Mouse (Mus musculus) liver, embryonic 13.5 days (tissue): ENCODE measurements at regions not wholly inside any gene's neighbourhood (a gene's known extent, or its start where the extent isn't known, plus 50 kb on each side); places are given as distances from the start of the nearest gene placed in this dataset.

Experiments
- ATAC-seq: fragments of 200-750 bp; cut with Nextera tagmentation; 2 replicates; pipeline ENCODE4 v1.8.0; 2017; ENCODE audit warnings: low read depth, mild to moderate bottlenecking, moderate number of reproducible peaks, moderate library complexity
- DNase-seq: peaks from one replicate; pipeline ENCODE4 v3.0.0; 2022
- H3K27ac ChIP-seq: fragments of 300-500 bp; sonication (generic); 2 replicates; pipeline ENCODE4 v1.5.1; 2015; ENCODE audit warnings: moderate library complexity, mild to moderate bottlenecking, inconsistent platforms
- H3K27me3 ChIP-seq: fragments of 300-500 bp; sonication (generic); 2 replicates; pipeline ENCODE4 v1.6.1; 2015; ENCODE audit warnings: mild to moderate bottlenecking, inconsistent platforms
- H3K36me3 ChIP-seq: fragments of 300-500 bp; sonication (generic); 2 replicates; pipeline ENCODE4 v1.6.1; 2015; ENCODE audit warnings: mild to moderate bottlenecking, inconsistent platforms
- H3K4me1 ChIP-seq: fragments of 300-500 bp; sonication (generic); replicated peaks from 2 replicates; pipeline ENCODE4 v1.6.1; 2015; ENCODE audit warnings: inconsistent platforms
- H3K4me2 ChIP-seq: fragments of 300-500 bp; sonication (generic); 2 replicates; pipeline ENCODE4 v1.6.1; 2015; ENCODE audit warnings: inconsistent platforms, mild to moderate bottlenecking, moderate library complexity
- H3K4me3 ChIP-seq: fragments of 300-500 bp; sonication (generic); replicated peaks from 2 replicates; pipeline ENCODE4 v1.5.1; 2015; ENCODE audit warnings: mild to moderate bottlenecking, inconsistent platforms
- H3K9ac ChIP-seq: fragments of 300-500 bp; sonication (generic); 2 replicates; pipeline ENCODE4 v1.6.1; 2015; ENCODE audit warnings: mild to moderate bottlenecking, inconsistent platforms
- H3K9me3 ChIP-seq: fragments of 300-500 bp; sonication (generic); replicated peaks from 2 replicates; pipeline ENCODE4 v1.6.1; 2016; ENCODE audit warnings: inconsistent platforms
- WGBS: fragments of 180-500 bp; shearing (Covaris S2); methylation state at CpG from one replicate; pipeline ENCODE4 v1.1.7; 2015; ENCODE audit not compliant: insufficient replicate concordance; 5-methylcytosine and 5-hydroxymethylcytosine counted together

- Histone ChIP-seq H3K4me3 (no peak overlapping the region), H3K27ac (no peak overlapping the region), H3K27me3 (no peaks in the 10 kb centered on the region), H3K4me2 (no peak overlapping the region), H3K36me3 (no peaks in the 10 kb centered on the region), H3K9me3 (no peaks in the 10 kb centered on the region), H3K9ac (no peak overlapping the region), H3K4me1 (no peaks in the 10 kb centered on the region)
- DNase-seq (no peak), ATAC-seq (no peak)
- 70% methylated on average over 9 of the region's 9 CpGs for WGBS
Measured at GRCm38 (mm10) chr8:44704595-44705265, 230.5 kb upstream of the Fat1 start.

- no peak for ATAC-seq
Measured at GRCm38 (mm10) chr8:44708659-44709170, 226.5 kb upstream of the Fat1 start.

GRCm38 (mm10) chr8:44709171-44709940 lies 225.9 kb upstream of the Fat1 start:
- DNase-seq (no peak), ATAC-seq (no peak)
- Histone ChIP-seq H3K4me1 (no peaks in the 10 kb centered on the region), H3K36me3 (no peaks in the 10 kb centered on the region), H3K4me2 (no peak overlapping the region), H3K9ac (no peak overlapping the region), H3K27me3 (no peaks in the 10 kb centered on the region), H3K9me3 (no peaks in the 10 kb centered on the region), H3K4me3 (no peak overlapping the region), H3K27ac (no peak overlapping the region)
- WGBS, result 62% methylated on average over 6 of the region's 6 CpGs

More at GRCm38 (mm10) chr8:44708659-44709170, 226.5 kb upstream of the Fat1 start:
- H3K4me1 ChIP-seq, result no peaks in the 10 kb centered on the region
- WGBS, result 61% methylated on average over 7 of the region's 7 CpGs
- no peak overlapping the region for H3K4me2 ChIP-seq
- H3K4me3 ChIP-seq, result no peak overlapping the region
- no peak for DNase-seq
- no peak overlapping the region for H3K9ac ChIP-seq
- no peak overlapping the region for H3K27ac ChIP-seq
- H3K9me3 ChIP-seq, result no peaks in the 10 kb centered on the region
- no peaks in the 10 kb centered on the region for H3K27me3 ChIP-seq
- H3K36me3 ChIP-seq, result no peaks in the 10 kb centered on the region

- no peaks in the 10 kb centered on the region for H3K36me3 ChIP-seq
- DNase-seq (no peak), ATAC-seq (no peak)
- WGBS, result 80% methylated on average over 10 of the region's 10 CpGs
- H3K4me3 ChIP-seq, result no peak overlapping the region
- H3K27ac ChIP-seq, result no peak overlapping the region
- no peaks in the 10 kb centered on the region for H3K9me3 ChIP-seq
- no peaks in the 10 kb centered on the region for H3K4me1 ChIP-seq
- H3K9ac ChIP-seq, result no peak overlapping the region
- H3K27me3 ChIP-seq, result no peaks in the 10 kb centered on the region
- no peak overlapping the region for H3K4me2 ChIP-seq
Measured at GRCm38 (mm10) chr8:44734577-44734976, 200.7 kb upstream of the Fat1 start.

GRCm38 (mm10) chr8:44735801-44736200 lies 199.4 kb upstream of the Fat1 start:
- no peak for ATAC-seq
- WGBS, result 77% methylated on average over 5 of the region's 5 CpGs
- H3K9ac ChIP-seq, result no peak overlapping the region
- no peak overlapping the region for H3K4me3 ChIP-seq
- H3K9me3 ChIP-seq, result no peaks in the 10 kb centered on the region
- no peaks in the 10 kb centered on the region for H3K4me1 ChIP-seq
- no peak overlapping the region for H3K27ac ChIP-seq
- H3K4me2 ChIP-seq, result no peak overlapping the region
- no peaks in the 10 kb centered on the region for H3K27me3 ChIP-seq
- H3K36me3 ChIP-seq, result no peaks in the 10 kb centered on the region
- no peak for DNase-seq

- Histone ChIP-seq H3K9me3 (no peaks in the 10 kb centered on the region; the same call in 1 of the 2 replicates), H3K36me3 (no peaks in the 10 kb centered on the region), H3K4me3 (no peak overlapping the region), H3K27me3 (no peaks in the 10 kb centered on the region), H3K27ac (no peak overlapping the region), H3K4me1 (no peaks in the 10 kb centered on the region), H3K4me2 (no peak overlapping the region), H3K9ac (no peak overlapping the region)
- ATAC-seq, result no peak
- no peak for DNase-seq
- WGBS, result 60% methylated on average over 2 of the region's 2 CpGs
Measured at GRCm38 (mm10) chr8:44743353-44743752, 191.9 kb upstream of the Fat1 start.

- no peak overlapping the region for H3K27ac ChIP-seq
- no peaks in the 10 kb centered on the region for H3K4me1 ChIP-seq
- no peaks in the 10 kb centered on the region; the same call in 1 of the 2 replicates for H3K9me3 ChIP-seq
- no peak overlapping the region for H3K4me3 ChIP-seq
- WGBS, result 61% methylated on average over 12 of the region's 12 CpGs
- H3K27me3 ChIP-seq, result no peaks in the 10 kb centered on the region
- H3K36me3 ChIP-seq, result no peaks in the 10 kb centered on the region
- DNase-seq (no peak), ATAC-seq (no peak)
- no peak overlapping the region for H3K4me2 ChIP-seq
- no peak overlapping the region for H3K9ac ChIP-seq
Measured at GRCm38 (mm10) chr8:44744991-44745658, 190.1 kb upstream of the Fat1 start.

GRCm38 (mm10) chr8:44758727-44759126 lies 176.5 kb upstream of the Fat1 start:
- no peaks in the 10 kb centered on the region for H3K4me1 ChIP-seq
- no peaks in the 10 kb centered on the region for H3K27me3 ChIP-seq
- no peak for ATAC-seq
- H3K27ac ChIP-seq, result no peak overlapping the region
- 67% methylated on average over 6 of the region's 6 CpGs for WGBS
- H3K4me2 ChIP-seq, result no peak overlapping the region
- DNase-seq, result no peak
- H3K36me3 ChIP-seq, result no peaks in the 10 kb centered on the region
- H3K9ac ChIP-seq, result no peak overlapping the region
- no peak overlapping the region for H3K4me3 ChIP-seq
- H3K9me3 ChIP-seq, result no peaks in the 10 kb centered on the region; the same call in 1 of the 2 replicates

GRCm38 (mm10) chr8:44762731-44763130 lies 172.5 kb upstream of the Fat1 start:
- Histone ChIP-seq H3K27ac (no peak overlapping the region), H3K4me1 (no peaks in the 10 kb centered on the region), H3K4me3 (no peak overlapping the region), H3K27me3 (no peaks in the 10 kb centered on the region), H3K36me3 (no peaks in the 10 kb centered on the region), H3K9ac (no peak overlapping the region), H3K9me3 (no peaks in the 10 kb centered on the region), H3K4me2 (no peak overlapping the region)
- ATAC-seq (no peak), DNase-seq (no peak)
- 73% methylated on average over 10 of the region's 10 CpGs for WGBS

- Histone ChIP-seq H3K9ac (no peak overlapping the region), H3K9me3 (no peaks in the 10 kb centered on the region), H3K4me1 (no peaks in the 10 kb centered on the region), H3K4me2 (no peak overlapping the region), H3K4me3 (no peak overlapping the region), H3K27me3 (no peaks in the 10 kb centered on the region), H3K36me3 (no peaks in the 10 kb centered on the region), H3K27ac (no peak overlapping the region)
- DNase-seq (no peak), ATAC-seq (no peak)
- 61% methylated on average over 4 of the region's 4 CpGs for WGBS
Measured at GRCm38 (mm10) chr8:44765194-44765593, 170.1 kb upstream of the Fat1 start.

- H3K9ac ChIP-seq, result no peak overlapping the region
- DNase-seq (no peak), ATAC-seq (no peak)
- no peaks in the 10 kb centered on the region for H3K36me3 ChIP-seq
- WGBS, result 47% methylated on average over 5 of the region's 5 CpGs
- no peak overlapping the region for H3K4me3 ChIP-seq
- H3K27me3 ChIP-seq, result no peaks in the 10 kb centered on the region
- H3K27ac ChIP-seq, result no peak overlapping the region
- H3K4me2 ChIP-seq, result no peak overlapping the region
- H3K9me3 ChIP-seq, result no peaks in the 10 kb centered on the region
- H3K4me1 ChIP-seq, result no peaks in the 10 kb centered on the region
Measured at GRCm38 (mm10) chr8:44765677-44766076, 169.6 kb upstream of the Fat1 start.
